In genomic region chr16:40536754-40537153, GRCm38 (mm10) we compare ENCODE assay signal across 35 mouse cellular contexts.
"Had no signal": no experiment of that assay in that cellular context is flagged by ENCODE, and none has a peak within 500 bp of the region (broad histone marks: within the 10 kb centered on the region; RNA-seq: fewer than 3 reads in every experiment).

No protein-coding gene starts in this region.

- H3K9me3 ChIP-seq: heart, embryonic 10.5 days; heart, embryonic 12.5 days; heart, embryonic 13.5 days; heart, embryonic 15.5 days; hindbrain, embryonic 10.5 days; hindbrain, embryonic 12.5 days; hindbrain, embryonic 13.5 days; hindbrain, embryonic 15.5 days; intestine, embryonic 15.5 days; kidney, embryonic 15.5 days had no signal

- ATAC-seq: hindbrain, embryonic 16.5 days; hindbrain, postnatal 0 days; inflammation-experienced regulatory T-cells, adult 6 months; intestine, embryonic 15.5 days; intestine, embryonic 16.5 days; intestine, postnatal 0 days had no signal

- H3K4me2 ChIP-seq: heart, embryonic 11.5 days; heart, embryonic 12.5 days; heart, embryonic 13.5 days; heart, embryonic 15.5 days; hindbrain, embryonic 12.5 days; hindbrain, embryonic 13.5 days; hindbrain, embryonic 14.5 days; hindbrain, embryonic 15.5 days; intestine, embryonic 15.5 days; kidney, embryonic 15.5 days had no signal

- H3K9ac ChIP-seq: heart, embryonic 12.5 days; heart, embryonic 13.5 days; heart, embryonic 15.5 days; hindbrain, embryonic 12.5 days; hindbrain, embryonic 13.5 days; hindbrain, embryonic 14.5 days; hindbrain, embryonic 15.5 days; intestine, embryonic 15.5 days; kidney, embryonic 15.5 days had no signal

- H3K4me1 ChIP-seq: heart, embryonic 10.5 days; heart, embryonic 12.5 days; heart, embryonic 13.5 days; heart, embryonic 15.5 days; hindbrain, embryonic 12.5 days; hindbrain, embryonic 15.5 days; intestine, embryonic 15.5 days; kidney, embryonic 15.5 days had no signal

- H3K27ac ChIP-seq: heart, embryonic 10.5 days; heart, embryonic 13.5 days; heart, embryonic 15.5 days; hindbrain, embryonic 10.5 days; hindbrain, embryonic 12.5 days; hindbrain, embryonic 13.5 days; hindbrain, embryonic 14.5 days; hindbrain, embryonic 15.5 days; hindbrain, postnatal 0 days; intestine, embryonic 15.5 days; kidney, embryonic 15.5 days; kidney, postnatal 0 days; layer of hippocampus, adult 2 months had no signal

- H3K27me3 ChIP-seq: heart, embryonic 12.5 days; heart, embryonic 13.5 days; heart, embryonic 15.5 days; hindbrain, embryonic 12.5 days; hindbrain, embryonic 13.5 days; hindbrain, embryonic 15.5 days; intestine, embryonic 15.5 days; kidney, embryonic 15.5 days had no signal

- H3K36me3 ChIP-seq: heart, embryonic 10.5 days; heart, embryonic 12.5 days; heart, embryonic 13.5 days; heart, embryonic 15.5 days; hindbrain, embryonic 10.5 days; hindbrain, embryonic 12.5 days; hindbrain, embryonic 13.5 days; hindbrain, embryonic 15.5 days; intestine, embryonic 15.5 days; kidney, embryonic 15.5 days had no signal

- DNase-seq: heart, postnatal 10 days; heart, postnatal 14 days; heart, postnatal 36 days; heart, postnatal 4 days; kidney, adult 11 months; kidney, adult 18-20 months; kidney, adult 2 months; kidney, adult 8-10 months; kidney, adult 9 months; kidney, postnatal 10 days; kidney, postnatal 14 days; kidney, postnatal 25 days; kidney, postnatal 36 days; kidney, postnatal 4 days; layer of hippocampus, adult 9-11 months; layer of hippocampus, postnatal 36 days had no signal

- H3K4me3 ChIP-seq: heart, embryonic 10.5 days; heart, embryonic 12.5 days; heart, embryonic 13.5 days; heart, embryonic 15.5 days; hindbrain, embryonic 10.5 days; hindbrain, embryonic 12.5 days; hindbrain, embryonic 13.5 days; hindbrain, embryonic 15.5 days; intestine, embryonic 15.5 days; kidney, embryonic 15.5 days; layer of hippocampus, adult 2 months had no signal
